In genomic region chr7:6172674-6173244, GRCm38 (mm10) we compare ENCODE assay signal across 8 mouse cellular contexts. TPM values are rescaled to one million over a fixed set of nuclear protein-coding genes. Genes with fewer than 3 reads are reported as not detected.
DNase-seq lines count a peak whose midpoint lies in the region; ATAC-seq and TF ChIP-seq lines count a peak whose summit lies in the region.

No protein-coding gene starts in this region.

- H3K4me3 ChIP-seq in MEL (ENCODE audit: control insufficient read depth in 1 of 2, insufficient read depth in 1 of 2, low read depth in 2 of 2, low read length in 2 of 2) = peak overlapping the region; percentile 74 to 83
- peak overlapping the region; percentile 51 for H3K4me3 ChIP-seq in embryonic facial prominence, embryonic 14.5 days (ENCODE audit: low read depth, low read length)
- H3K4me3 ChIP-seq in limb, embryonic 14.5 days (replicated peaks; ENCODE audit: low read length) = peak overlapping the region; percentile 71
- peak overlapping the region; percentile 60 for H3K4me3 ChIP-seq in stomach, embryonic 14.5 days (ENCODE audit: low read depth, low read length)

- peaks cover 8% of the 10 kb centered on the region for H3K79me2 ChIP-seq in MEL (ENCODE audit: control insufficient read depth, insufficient read depth, low read length, poor library complexity)

- peaks cover 2 to 16% of the 10 kb centered on the region in 2 experiments; a peak in 3 of 4 replicates for H3K4me1 ChIP-seq in MEL (ENCODE audit: control insufficient read depth in 1 of 2, insufficient read depth in 2 of 2, low read length in 2 of 2)
- peaks cover 9% of the 10 kb centered on the region; the same call in 1 of the 2 replicates for H3K4me1 ChIP-seq in embryonic facial prominence, embryonic 14.5 days (ENCODE audit: control insufficient read depth, insufficient read depth, low read length)
- peaks cover 6% of the 10 kb centered on the region; the same call in 1 of the 2 replicates for H3K4me1 ChIP-seq in limb, embryonic 14.5 days (ENCODE audit: control insufficient read depth, insufficient read depth, low read length)
- H3K4me1 ChIP-seq in stomach, embryonic 14.5 days (ENCODE audit: control insufficient read depth, insufficient read depth, low read length) = peaks cover 7% of the 10 kb centered on the region; the same call in 1 of the 2 replicates

- H3K27ac ChIP-seq in MEL (ENCODE audit: control insufficient read depth, low read depth, low read length) = peak overlapping the region; percentile 57
- H3K27ac ChIP-seq in embryonic facial prominence, embryonic 14.5 days (replicated peaks; ENCODE audit: low read depth, low read length) = peak overlapping the region; percentile 19
- peak overlapping the region; percentile 43; the same call in 1 of the 2 replicates for H3K27ac ChIP-seq in limb, embryonic 14.5 days (replicated peaks; ENCODE audit: low read depth, low read length)
- peak overlapping the region; percentile 63; the same call in 1 of the 2 replicates for H3K27ac ChIP-seq in stomach, embryonic 14.5 days (ENCODE audit: low read length)

- peak; percentile 23 for ATAC-seq in embryonic facial prominence, embryonic 14.5 days (ENCODE audit: low read depth)
- peak; percentile 25 for ATAC-seq in limb, embryonic 14.5 days (ENCODE audit: low FRiP score, low read depth)
- 0 out of 2 replicates have a peak, but pooled peaks have one; percentile 11 for ATAC-seq in stomach, embryonic 14.5 days (ENCODE audit: insufficient number of reproducible peaks, insufficient read depth, low FRiP score, low read depth)

- under 1% methylated on average over 26 of the region's 28 CpGs for WGBS in embryonic facial prominence, embryonic 14.5 days
- under 1% methylated on average over 27 of the region's 28 CpGs for WGBS in limb, embryonic 14.5 days
- WGBS in stomach, embryonic 14.5 days = 0% methylated on average over 28 of the region's 28 CpGs

- no peak for TF ChIP-seq RAD21 in MEL (IDR thresholded peaks at IDR 0.05; ENCODE audit: low read depth, low read length)

- no peak for TF ChIP-seq CTCF in MEL (IDR thresholded peaks at IDR 0.05 in 2 of 3, conservative IDR thresholded peaks at IDR 0.05 in 1 of 3; ENCODE audit: control insufficient read depth in 1 of 3, insufficient read depth in 1 of 3, low read depth in 2 of 3, low read length in 3 of 3, poor library complexity in 1 of 3, severe bottlenecking in 1 of 3)

- no peaks in the 10 kb centered on the region for H3K27me3 ChIP-seq in MEL (ENCODE audit: control insufficient read depth in 1 of 2, insufficient read depth in 2 of 2, low read length in 2 of 2)
- H3K27me3 ChIP-seq in embryonic facial prominence, embryonic 14.5 days (replicated peaks; ENCODE audit: control insufficient read depth, insufficient read depth, low read length) = no peaks in the 10 kb centered on the region
- no peaks in the 10 kb centered on the region for H3K27me3 ChIP-seq in limb, embryonic 14.5 days (ENCODE audit: control insufficient read depth, insufficient read depth, low read length)
- H3K27me3 ChIP-seq in stomach, embryonic 14.5 days (ENCODE audit: control insufficient read depth, insufficient read depth, low read length) = no peaks in the 10 kb centered on the region

- no peaks in the 10 kb centered on the region for H3K9me3 ChIP-seq in MEL (replicated peaks; ENCODE audit: insufficient read depth, low read length)
- no peaks in the 10 kb centered on the region for H3K9me3 ChIP-seq in embryonic facial prominence, embryonic 14.5 days (ENCODE audit: control insufficient read depth, low read length)
- H3K9me3 ChIP-seq in limb, embryonic 14.5 days (ENCODE audit: control insufficient read depth, low read length) = no peaks in the 10 kb centered on the region
- H3K9me3 ChIP-seq in stomach, embryonic 14.5 days (ENCODE audit: control insufficient read depth, low read depth, low read length) = no peaks in the 10 kb centered on the region

- H3K9ac ChIP-seq in MEL (ENCODE audit: control insufficient read depth, low read depth, low read length, poor library complexity, severe bottlenecking) = peak overlapping the region; percentile 77
- H3K9ac ChIP-seq in embryonic facial prominence, embryonic 14.5 days (ENCODE audit: low read depth, low read length) = peak overlapping the region; percentile 79
- peak overlapping the region; percentile 75 for H3K9ac ChIP-seq in limb, embryonic 14.5 days (ENCODE audit: low read depth, low read length, severe bottlenecking)
- H3K9ac ChIP-seq in stomach, embryonic 14.5 days (replicated peaks; ENCODE audit: low read depth, low read length) = peak overlapping the region; percentile 64

- peak; percentile 37 for DNase-seq in layer of hippocampus, adult 11-12 months (ENCODE audit: low spot score)
- no peak for DNase-seq in layer of hippocampus, postnatal 10 days (ENCODE audit: low spot score in 2 of 2)
- DNase-seq in MEL (ENCODE audit: low read depth, low spot score) = peak; percentile 51
- peak; percentile 42 for DNase-seq in embryonic facial prominence, embryonic 14.5 days (ENCODE audit: low spot score)
- no peak for DNase-seq in limb, embryonic 14.5 days (ENCODE audit: low spot score)
- DNase-seq in adrenal gland, postnatal 36 days = no peak
- DNase-seq in gastrocnemius, postnatal 25 days = no peak

- TF ChIP-seq EP300 in MEL (IDR thresholded peaks at IDR 0.05; ENCODE audit: low read depth in 1 of 2, low read length in 2 of 2) = no peak

- no peak for TF ChIP-seq POLR2A in MEL (IDR thresholded peaks at IDR 0.05; ENCODE audit: control insufficient read depth in 1 of 2, insufficient read depth in 1 of 2, low read depth in 1 of 2, low read length in 2 of 2, poor library complexity in 1 of 2)
- no peak for TF ChIP-seq POLR2A in limb, embryonic 14.5 days (IDR thresholded peaks at IDR 0.05; ENCODE audit: borderline replicate concordance, extremely low read depth, insufficient read depth, insufficient read length)

- H3K36me3 ChIP-seq in MEL (ENCODE audit: control insufficient read depth in 1 of 2, insufficient read depth in 2 of 2, low read length in 2 of 2) = peaks cover 0 to 19% of the 10 kb centered on the region in 2 experiments; a peak in 2 of 4 replicates
- H3K36me3 ChIP-seq in embryonic facial prominence, embryonic 14.5 days (ENCODE audit: control insufficient read depth, insufficient read depth, low read length) = peaks cover 9% of the 10 kb centered on the region; the same call in 1 of the 2 replicates
- peaks cover 11% of the 10 kb centered on the region for H3K36me3 ChIP-seq in limb, embryonic 14.5 days (ENCODE audit: control insufficient read depth, insufficient read depth, low read length)
- H3K36me3 ChIP-seq in stomach, embryonic 14.5 days (ENCODE audit: control insufficient read depth, insufficient read depth, low read length) = peaks cover 4% of the 10 kb centered on the region; the same call in 1 of the 2 replicates

- H3K4me2 ChIP-seq in embryonic facial prominence, embryonic 14.5 days (ENCODE audit: low read depth, low read length) = peak overlapping the region; percentile 89
- H3K4me2 ChIP-seq in limb, embryonic 14.5 days (replicated peaks; ENCODE audit: low read depth, low read length, severe bottlenecking) = peak overlapping the region; percentile 72
- peak overlapping the region; percentile 62 for H3K4me2 ChIP-seq in stomach, embryonic 14.5 days (replicated peaks; ENCODE audit: low read depth, low read length)

RNA-seq across cellular contexts. Expression of gene Zfp444, which starts 0.7 kb away (rescaled TPM):
- 10 to 100 TPM; 55.9 to 65.8 TPM for total RNA-seq in layer of hippocampus, postnatal 10 days (2021)
- 16.2 and 18.2 TPM in 2 replicates for total RNA-seq in MEL (2012; rRNA removed)
- polyA plus RNA-seq in MEL (2012; ENCODE audit: insufficient read depth in 1 of 2, insufficient read length in 2 of 2, low read depth in 1 of 2, low replicate concordance in 2 of 2, missing spikeins in 1 of 2) = 10 to 100 TPM in 1 of 2 experiments, not detected in 1; 24.2 TPM
- 40.7 and 49.6 TPM in 2 replicates for polyA plus RNA-seq in embryonic facial prominence, embryonic 14.5 days (2014; fragmentation: Nextera tagmentation; extraction: Ambion mirVana)
- polyA plus RNA-seq in limb, embryonic 14.5 days (2012; rRNA removed) = 50.6 and 73.3 TPM in 2 replicates
- 54.2 and 62.5 TPM in 2 replicates for polyA plus RNA-seq in limb, embryonic 14.5 days (2014; fragmentation: Nextera tagmentation; extraction: Ambion mirVana)
- polyA plus RNA-seq in stomach, embryonic 14.5 days (2014; fragmentation: Nextera tagmentation; extraction: Ambion mirVana) = 43.5 and 52.4 TPM in 2 replicates
- total RNA-seq in adrenal gland, postnatal 36 days (2021) = 10 to 100 TPM; 26.4 to 35.9 TPM
- total RNA-seq in gastrocnemius, postnatal 25 days (2021) = 1 to 10 TPM; 4.0 to 7.6 TPM

RNA-seq across cellular contexts. Expression of gene Zfp787, which starts 17.0 kb away (rescaled TPM):
- total RNA-seq in layer of hippocampus, postnatal 10 days (2021) = 10 to 100 TPM; 27.1 to 32.7 TPM
- 19.3 and 22.7 TPM in 2 replicates for total RNA-seq in MEL (2012; rRNA removed)
- polyA plus RNA-seq in MEL (2012; ENCODE audit: insufficient read depth in 1 of 2, insufficient read length in 2 of 2, low read depth in 1 of 2, low replicate concordance in 2 of 2, missing spikeins in 1 of 2) = 10 to 100 TPM in 1 of 2 experiments, not detected in 1; 28.8 TPM
- 10.2 and 11.9 TPM in 2 replicates for polyA plus RNA-seq in embryonic facial prominence, embryonic 14.5 days (2014; fragmentation: Nextera tagmentation; extraction: Ambion mirVana)
- polyA plus RNA-seq in limb, embryonic 14.5 days (2012; rRNA removed) = 45.9 and 55.3 TPM in 2 replicates
- polyA plus RNA-seq in limb, embryonic 14.5 days (2014; fragmentation: Nextera tagmentation; extraction: Ambion mirVana) = 13.7 and 14.4 TPM in 2 replicates
- 14.6 and 18.1 TPM in 2 replicates for polyA plus RNA-seq in stomach, embryonic 14.5 days (2014; fragmentation: Nextera tagmentation; extraction: Ambion mirVana)
- 10 to 100 TPM; 35.1 to 50.9 TPM for total RNA-seq in adrenal gland, postnatal 36 days (2021)
- total RNA-seq in gastrocnemius, postnatal 25 days (2021) = 10 to 100 TPM; 27.3 to 30.7 TPM

RNA-seq across cellular contexts. Expression of gene Galp, which starts 24.1 kb away (rescaled TPM):
- not detected for total RNA-seq in layer of hippocampus, postnatal 10 days (2021)
- not detected in 2 replicates for total RNA-seq in MEL (2012; rRNA removed)
- polyA plus RNA-seq in MEL (2012; ENCODE audit: insufficient read depth in 1 of 2, insufficient read length in 2 of 2, low read depth in 1 of 2, low replicate concordance in 2 of 2, missing spikeins in 1 of 2) = not detected
- polyA plus RNA-seq in embryonic facial prominence, embryonic 14.5 days (2014; fragmentation: Nextera tagmentation; extraction: Ambion mirVana) = not detected in 2 replicates
- polyA plus RNA-seq in limb, embryonic 14.5 days (2012; rRNA removed) = not detected in 2 replicates
- polyA plus RNA-seq in limb, embryonic 14.5 days (2014; fragmentation: Nextera tagmentation; extraction: Ambion mirVana) = not detected in 2 replicates
- polyA plus RNA-seq in stomach, embryonic 14.5 days (2014; fragmentation: Nextera tagmentation; extraction: Ambion mirVana) = not detected in 2 replicates
- total RNA-seq in adrenal gland, postnatal 36 days (2021) = not detected
- total RNA-seq in gastrocnemius, postnatal 25 days (2021) = not detected

RNA-seq across cellular contexts. Expression of gene Zscan5b, which starts 49.3 kb away (rescaled TPM):
- total RNA-seq in layer of hippocampus, postnatal 10 days (2021) = not detected
- not detected in 2 replicates for total RNA-seq in MEL (2012; rRNA removed)
- polyA plus RNA-seq in MEL (2012; ENCODE audit: insufficient read depth in 1 of 2, insufficient read length in 2 of 2, low read depth in 1 of 2, low replicate concordance in 2 of 2, missing spikeins in 1 of 2) = not detected
- polyA plus RNA-seq in embryonic facial prominence, embryonic 14.5 days (2014; fragmentation: Nextera tagmentation; extraction: Ambion mirVana) = not detected in 2 replicates
- not detected in 2 replicates for polyA plus RNA-seq in limb, embryonic 14.5 days (2012; rRNA removed)
- not detected in 2 replicates for polyA plus RNA-seq in limb, embryonic 14.5 days (2014; fragmentation: Nextera tagmentation; extraction: Ambion mirVana)
- not detected in 2 replicates for polyA plus RNA-seq in stomach, embryonic 14.5 days (2014; fragmentation: Nextera tagmentation; extraction: Ambion mirVana)
- total RNA-seq in adrenal gland, postnatal 36 days (2021) = not detected
- total RNA-seq in gastrocnemius, postnatal 25 days (2021) = not detected

Comparison
In these comparisons a context has a peak if more than half of its experiments do, and no peak if none do; other contexts are left out.
1. DNase-seq: peak in layer of hippocampus, adult 11-12 months (single experiment), MEL (single experiment) and embryonic facial prominence, embryonic 14.5 days (single experiment); none in layer of hippocampus, postnatal 10 days (0 of 2), limb, embryonic 14.5 days (single experiment), adrenal gland, postnatal 36 days (0 of 2) and gastrocnemius, postnatal 25 days (single experiment).
2. Peak in every context shown above with its lines, with median percentiles within 50 percentile points of each other: H3K27ac ChIP-seq, H3K4me3 ChIP-seq, H3K9ac ChIP-seq, ATAC-seq and H3K4me2 ChIP-seq.